Mouse (Mus musculus): Measurements from ENCODE around the gene Ankrd28.

DNA sequence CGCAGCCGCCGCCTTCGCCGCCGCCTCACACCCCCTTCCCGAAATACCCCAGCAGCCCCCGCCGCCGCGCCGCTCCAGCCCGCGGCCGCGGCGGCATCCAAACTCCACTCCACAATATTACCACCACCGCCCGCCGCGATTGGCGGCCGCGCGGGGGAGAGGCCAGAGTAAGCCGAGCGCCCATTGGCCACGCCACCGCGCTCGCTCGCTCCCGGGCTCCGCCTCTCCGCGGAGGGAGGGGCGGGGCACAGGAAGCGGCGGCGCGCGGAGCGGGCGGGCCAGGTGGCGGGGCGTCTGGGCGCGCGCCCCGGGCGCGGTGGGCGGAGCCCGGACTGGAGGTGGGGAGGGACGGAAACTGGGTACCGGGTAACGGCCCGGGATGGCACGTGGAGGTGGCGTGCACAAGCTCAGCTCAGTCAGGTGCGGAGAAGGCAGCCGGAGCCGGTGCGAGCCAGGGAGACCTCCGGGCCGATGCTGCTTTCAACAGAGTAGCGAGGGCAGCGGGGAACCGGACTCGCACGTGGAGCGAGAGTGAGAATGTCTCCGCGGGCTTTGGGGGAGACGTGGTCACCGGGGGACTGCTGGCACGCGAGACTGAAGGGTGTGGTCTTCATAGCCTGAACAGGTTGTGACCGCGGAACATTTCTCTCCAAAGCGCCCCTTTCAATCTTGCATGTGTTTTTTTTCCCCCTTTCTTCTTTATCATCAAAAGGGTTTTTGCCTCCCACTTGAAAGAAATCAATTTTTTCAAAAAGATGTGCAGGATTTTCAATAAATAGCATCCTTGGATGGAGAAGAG lies at the start of gene Ankrd28:
- TF ChIP-seq EP300 (IDR thresholded peaks at IDR 0.05; ENCODE audit: low read depth): no peak
- TF ChIP-seq CTCF (IDR thresholded peaks at IDR 0.05; ENCODE audit: low read depth): no peak
